Mouse (Mus musculus) left cerebral cortex, adult 8-10 months (tissue): ENCODE results near the gene Gpr182. TPM values are rescaled to one million over a fixed set of nuclear protein-coding genes. Genes with fewer than 3 reads are reported as not detected.

Source experiments
- DNase-seq, 2 experiments: peaks; one replicate each; pipeline ENCODE4 v3.0.0; 2022; ENCODE audit warnings: low spot score in 2 of 2
- total RNA-seq, 4 experiments: library from RNA; stranded (reverse); gene quantifications; 2 replicates each; pipeline ENCODE4 v1.2.4; 2022

Gene Gpr182
- total RNA-seq, 4 experiments from 2014 or later: 2.0 to 3.1 (median 2.6) TPM

DNA sequence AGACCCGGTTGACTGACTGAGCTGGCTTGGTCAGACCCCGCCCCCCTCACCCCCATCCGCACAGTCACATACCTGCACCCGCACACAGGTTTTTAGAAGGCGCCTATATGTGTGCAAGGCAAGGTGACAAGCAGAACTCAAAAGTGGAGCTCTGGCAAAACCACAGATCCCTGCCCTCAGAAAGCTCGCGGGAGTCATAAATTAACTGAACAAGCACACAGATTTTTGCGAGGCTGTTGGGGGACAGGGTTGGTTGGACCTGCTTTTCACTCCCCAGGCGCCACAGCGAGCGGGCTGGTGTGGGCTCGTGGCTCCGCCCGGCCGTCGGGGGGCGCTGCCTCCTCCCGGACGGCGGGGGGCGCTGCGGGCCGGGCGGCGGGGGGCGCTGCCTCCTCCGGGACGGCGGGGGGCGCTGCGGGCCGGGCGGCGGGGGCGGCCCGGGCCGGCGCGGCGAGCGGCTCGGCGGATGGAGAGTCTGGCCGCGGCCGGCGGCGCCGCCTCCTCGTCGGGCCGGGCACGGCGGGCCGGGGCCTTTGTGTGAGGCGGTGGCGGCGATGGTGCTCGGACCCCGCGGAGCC, 12.4 kb downstream of the Gpr182 start, which contains the start of gene Zbtb39:
Gene Zbtb39 (plus strand): TSS at position 456 of the 578 bp plus-strand sequence.
- DNase-seq: peak; percentile 37 to 47

DNA sequence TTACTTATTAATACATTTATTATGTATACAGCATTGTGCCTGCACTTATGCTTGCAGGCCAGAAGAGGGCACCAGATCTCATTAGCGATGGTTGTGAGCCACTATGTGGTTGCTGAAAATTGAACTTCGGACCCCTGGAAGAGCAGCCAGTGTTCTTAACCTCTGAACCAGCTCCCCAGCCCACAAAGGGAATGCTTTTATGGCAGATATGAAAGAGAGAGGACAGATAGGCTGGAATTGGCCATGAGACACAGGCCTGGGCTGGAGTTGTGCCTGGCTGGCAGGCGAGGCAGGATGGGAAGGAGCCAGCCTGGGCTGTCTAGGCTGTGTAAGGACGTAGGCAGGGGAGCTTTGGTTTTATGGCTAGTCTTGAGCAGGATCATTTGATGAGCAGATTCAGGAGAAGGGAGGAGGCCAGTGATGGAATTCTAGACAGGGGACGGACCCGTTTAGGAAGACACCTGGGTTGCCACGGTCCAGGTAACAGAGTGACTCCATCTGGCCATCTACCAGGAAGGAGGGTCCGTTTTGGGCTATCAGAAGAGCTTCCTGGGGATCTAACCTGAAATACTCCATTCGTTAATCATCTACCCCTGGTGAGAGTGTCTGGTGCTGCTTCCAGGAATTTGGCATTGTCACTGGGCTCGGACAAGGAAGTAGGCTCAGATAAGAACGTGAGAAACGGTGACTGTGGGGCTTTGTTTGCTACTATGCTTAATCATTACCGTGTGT, 13.2 kb downstream of the Gpr182 start:
- DNase-seq: no peak

DNA sequence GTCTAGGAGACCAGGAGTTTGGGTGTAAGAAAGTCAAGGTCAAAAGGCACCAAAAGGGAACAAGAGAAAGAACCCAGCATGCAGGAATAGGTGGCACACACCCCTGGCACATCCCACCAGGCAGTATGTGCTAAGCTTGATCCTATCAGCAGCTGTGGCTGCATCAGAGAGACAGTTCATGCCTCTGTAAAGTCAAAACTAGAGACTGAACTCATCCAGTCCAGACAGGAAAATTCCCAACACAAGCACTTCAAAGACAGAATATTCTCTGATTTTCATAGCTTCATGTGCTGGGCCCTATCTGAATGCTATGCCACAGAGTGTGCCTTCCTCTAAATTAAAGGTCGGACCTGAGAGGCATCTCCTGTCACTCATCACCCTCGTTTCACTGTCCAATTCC, 14.0 kb downstream of the Gpr182 start:
- no peak for DNase-seq

DNA sequence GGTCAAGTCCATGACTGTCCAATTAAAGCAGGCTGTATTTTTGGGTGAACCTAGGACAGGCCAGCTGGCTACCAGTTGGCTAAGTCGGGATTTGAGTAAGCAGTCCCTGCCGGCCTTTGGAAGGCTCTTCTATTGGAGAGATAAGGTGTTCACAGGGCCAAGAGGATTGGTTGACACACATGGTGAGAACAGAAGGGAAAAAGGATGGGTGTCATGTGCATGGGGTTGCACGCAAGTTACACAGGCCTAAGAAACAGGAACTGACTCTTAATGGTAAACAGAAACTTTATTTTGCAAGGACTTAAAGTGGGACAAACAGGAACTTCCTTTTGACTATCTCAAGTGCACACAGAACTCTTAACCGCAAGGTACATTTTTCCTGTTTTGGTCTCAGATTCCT, 14.6 kb downstream of the Gpr182 start:
- DNase-seq: no peak

DNA sequence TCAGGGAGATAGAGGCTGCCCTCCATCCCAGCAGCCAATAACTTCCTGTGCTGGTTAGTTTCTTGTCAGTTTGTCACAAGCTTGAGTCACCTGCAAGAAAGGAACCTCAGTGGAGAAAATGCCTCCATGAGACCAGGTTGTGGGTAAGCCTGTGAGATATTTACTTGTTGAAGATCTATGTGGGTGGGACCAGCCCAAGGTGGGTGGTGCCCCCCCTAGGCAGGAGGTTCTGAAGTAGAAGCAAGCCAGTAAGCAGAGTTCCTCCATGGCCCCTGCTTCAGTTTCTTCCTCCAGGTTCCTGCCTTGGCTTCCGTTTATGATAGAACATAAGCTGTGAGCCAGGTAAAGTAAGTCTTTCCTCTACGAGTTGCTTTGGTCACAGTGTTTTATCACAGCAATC, 15.3 kb downstream of the Gpr182 start:
- DNase-seq: no peak

DNA sequence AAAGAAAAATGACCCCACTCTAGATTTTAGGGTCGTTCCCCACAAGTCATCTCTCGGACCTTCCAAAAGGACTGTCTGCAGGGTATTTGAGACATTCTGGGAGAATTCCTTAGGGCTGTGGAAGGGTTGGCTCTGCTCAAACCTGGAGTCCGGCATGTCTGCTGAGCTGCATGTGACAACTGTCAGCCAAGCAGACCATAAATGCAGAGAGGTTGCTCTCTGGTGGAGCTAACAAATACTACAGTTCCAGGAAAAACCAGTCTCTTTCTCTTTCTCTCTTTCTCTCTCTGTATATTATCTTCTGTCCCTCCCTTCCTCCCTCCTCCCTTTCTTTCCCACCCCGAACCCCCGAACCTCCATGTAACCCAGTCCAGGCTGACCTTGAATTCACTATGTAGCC, 17.1 kb downstream of the Gpr182 start:
- DNase-seq: no peak

DNA sequence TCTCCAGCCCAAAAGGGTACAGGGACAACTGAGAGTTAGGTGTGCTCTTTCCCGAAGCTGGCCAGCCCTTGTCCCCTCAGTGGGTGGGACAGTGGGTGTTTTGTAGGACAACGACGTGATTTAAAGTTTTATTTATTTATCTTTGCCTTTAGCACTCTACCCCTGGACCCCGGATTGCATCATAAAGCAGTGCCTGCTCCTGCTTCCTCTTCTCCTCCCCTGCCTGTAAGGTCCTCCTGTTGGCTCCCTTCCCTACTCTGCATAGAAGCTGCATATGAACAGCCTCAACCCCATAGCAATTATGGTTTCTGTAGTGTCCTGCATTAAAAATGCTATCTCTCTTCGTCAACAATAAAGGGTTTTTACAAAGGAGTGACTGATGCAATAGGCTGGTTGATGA, 20.1 kb downstream of the Gpr182 start:
- no peak for DNase-seq

DNA sequence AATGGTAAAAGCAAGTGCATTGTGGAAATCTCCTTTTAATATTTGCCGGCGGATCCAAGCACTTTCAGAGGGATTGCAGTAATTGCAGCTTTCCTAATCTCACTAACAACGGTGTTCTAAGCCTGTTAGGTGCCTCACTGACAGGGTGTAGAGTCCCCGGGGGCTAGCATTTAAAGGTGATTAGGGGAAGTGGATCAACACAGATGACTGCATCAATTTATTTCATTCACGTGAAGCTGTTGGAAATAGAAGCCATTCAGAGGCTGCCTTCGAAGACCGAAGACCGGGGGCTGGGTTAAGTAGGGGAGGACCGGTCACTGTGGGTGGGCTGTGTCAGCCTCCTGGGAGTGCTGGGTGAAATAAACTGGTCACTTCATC, 20.6 kb downstream of the Gpr182 start:
- DNase-seq: no peak

DNA sequence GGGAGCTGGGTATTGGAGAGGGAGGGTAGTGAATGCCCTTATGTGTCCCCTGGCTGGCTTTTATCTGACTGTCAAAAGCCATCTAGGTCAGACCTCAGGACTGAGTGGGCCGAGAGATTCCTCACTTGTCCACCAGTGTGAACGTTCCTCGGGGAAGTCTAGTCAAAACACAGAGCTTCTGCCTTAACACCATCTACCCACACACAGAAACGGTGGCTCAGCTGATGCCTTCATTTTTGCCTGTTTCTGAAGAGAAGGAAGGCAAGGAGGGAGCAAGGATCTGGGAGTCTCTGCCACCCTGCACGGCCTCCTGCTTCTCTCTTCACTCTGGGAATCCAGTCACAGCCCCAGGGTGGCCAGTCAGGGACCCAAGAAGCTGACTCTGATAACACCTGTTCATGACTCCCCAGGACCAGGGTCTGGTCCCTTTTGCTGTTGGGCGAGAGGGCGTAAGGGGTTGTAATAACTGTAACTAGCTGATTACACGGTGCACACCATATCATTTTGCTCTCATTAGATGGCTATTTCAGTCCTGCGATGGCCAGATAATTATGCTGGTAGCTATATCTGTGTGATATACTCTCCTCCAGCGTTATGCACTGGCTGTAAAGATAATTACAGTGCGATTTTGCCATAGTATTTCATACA, 21.1 kb downstream of the Gpr182 start:
- no peak for DNase-seq

DNA sequence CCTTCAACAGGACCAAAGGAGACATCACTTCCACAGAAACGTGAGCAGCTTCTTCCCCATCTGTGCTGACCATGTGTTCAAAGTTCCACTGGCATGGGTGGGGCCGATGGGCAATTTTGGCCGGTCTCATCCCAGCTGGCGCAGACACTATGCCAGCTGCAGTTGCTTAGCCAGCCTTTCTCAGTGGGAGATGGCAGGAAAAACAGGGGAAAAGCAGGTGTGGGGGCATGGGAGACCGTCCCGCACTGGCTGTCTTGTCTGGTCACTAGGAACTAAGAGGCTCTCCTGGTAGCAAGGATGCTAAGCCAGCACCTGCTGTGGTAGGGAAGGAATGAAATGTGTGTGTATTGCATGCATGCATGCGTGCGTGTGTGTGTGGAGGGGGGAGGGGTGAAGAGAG, 23.1 kb downstream of the Gpr182 start:
- no peak for DNase-seq

DNA sequence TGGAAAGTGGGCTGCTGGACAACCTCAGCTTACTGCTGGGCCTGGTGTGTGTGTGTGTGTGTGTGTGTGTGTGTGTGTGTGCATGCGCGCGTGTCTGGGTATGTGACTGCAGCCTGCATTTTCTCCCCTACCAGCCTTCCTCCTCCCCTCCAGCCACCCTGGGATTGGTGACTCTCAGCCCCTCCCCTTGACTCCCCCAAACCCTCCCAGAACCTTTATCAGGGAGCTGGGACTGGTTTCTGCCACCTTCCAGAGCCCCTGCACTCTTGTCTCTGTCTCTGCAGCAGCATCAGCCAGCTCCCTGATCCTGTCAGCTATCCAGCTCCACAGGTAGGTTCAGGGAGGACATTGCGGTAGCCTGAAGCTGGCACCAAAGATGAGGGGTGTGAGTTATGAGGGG, 26.4 kb downstream of the Gpr182 start:
- no peak for DNase-seq

DNA sequence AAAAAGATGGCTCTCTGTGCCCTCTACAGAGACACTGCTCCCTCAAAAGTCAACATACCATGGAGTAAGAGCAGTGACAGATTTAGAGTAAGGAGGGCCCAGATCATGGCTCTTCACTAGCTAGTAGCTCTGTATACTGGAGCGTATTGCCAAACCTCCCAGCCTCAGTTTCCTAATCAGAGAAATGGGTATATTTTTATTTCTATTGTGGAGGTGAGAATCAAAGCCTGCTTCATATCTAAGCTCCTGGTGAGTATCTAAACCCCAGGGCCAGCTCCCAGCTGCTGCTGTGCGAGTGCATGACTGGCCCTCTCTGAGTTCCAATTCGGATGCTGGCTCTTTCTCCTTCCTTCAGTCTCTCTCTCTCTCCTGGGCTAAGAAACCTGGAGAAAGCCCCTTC, 27.4 kb downstream of the Gpr182 start, which contains the start of gene Tac2:
Gene Tac2 (plus strand): TSS at position 301 of the 400 bp plus-strand sequence.
- DNase-seq: no peak

DNA sequence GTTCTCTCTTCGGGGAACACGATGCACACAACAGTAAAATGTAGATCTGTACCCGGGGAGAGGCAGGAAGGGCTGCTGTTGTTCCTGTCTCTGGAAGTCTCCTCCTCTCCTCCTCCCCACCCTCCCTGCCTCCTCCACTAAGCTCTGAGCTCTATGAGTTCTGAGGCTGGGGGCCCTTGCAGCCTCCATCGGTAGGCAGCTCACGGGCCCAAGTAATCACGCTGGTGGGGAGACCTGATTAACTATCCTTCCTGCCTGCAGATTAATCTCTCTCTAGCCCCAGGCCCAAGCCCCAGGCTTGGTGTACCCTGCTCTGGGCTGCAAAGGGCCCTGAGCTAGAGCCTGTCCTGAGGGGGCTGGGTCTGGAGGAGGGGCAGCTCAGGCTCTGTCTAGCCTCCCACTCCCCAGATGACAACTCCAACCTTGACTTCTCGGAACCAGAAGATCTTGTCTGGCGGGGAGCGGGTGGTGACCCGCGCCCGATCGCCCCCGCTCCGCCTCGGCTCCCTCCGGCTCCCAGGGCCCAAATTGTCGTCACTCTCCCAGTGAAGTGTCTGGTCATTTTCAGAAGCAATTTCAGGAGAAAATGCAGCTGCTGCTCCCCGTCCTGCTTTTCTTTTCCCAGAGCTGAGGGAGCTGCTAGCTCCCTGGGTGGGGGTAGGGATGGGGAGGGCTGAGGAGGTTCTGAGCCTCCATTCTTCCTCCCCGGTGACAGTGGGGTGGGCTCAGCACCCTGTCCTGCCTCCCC, 29.7 kb downstream of the Gpr182 start:
- no peak for DNase-seq

DNA sequence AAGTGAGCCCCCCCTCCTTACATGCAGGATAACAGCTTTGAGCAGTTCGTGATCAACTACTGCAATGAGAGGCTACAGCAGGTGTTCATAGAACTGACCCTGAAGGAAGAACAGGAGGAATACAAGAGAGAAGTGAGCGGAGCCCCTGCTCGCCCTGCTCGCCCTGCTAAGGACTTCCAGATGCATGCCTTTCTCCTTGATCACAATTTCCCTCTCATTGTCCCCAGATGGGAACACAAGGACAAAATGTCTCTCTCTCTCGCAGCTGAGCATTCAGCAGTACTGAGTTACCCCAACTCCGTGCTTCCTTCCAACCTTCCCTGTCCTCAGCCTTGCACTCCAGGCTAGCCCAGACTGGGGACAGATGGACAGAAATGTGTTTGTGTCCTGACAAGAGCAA, 38.8 kb downstream of the Gpr182 start:
- no peak for DNase-seq

DNA sequence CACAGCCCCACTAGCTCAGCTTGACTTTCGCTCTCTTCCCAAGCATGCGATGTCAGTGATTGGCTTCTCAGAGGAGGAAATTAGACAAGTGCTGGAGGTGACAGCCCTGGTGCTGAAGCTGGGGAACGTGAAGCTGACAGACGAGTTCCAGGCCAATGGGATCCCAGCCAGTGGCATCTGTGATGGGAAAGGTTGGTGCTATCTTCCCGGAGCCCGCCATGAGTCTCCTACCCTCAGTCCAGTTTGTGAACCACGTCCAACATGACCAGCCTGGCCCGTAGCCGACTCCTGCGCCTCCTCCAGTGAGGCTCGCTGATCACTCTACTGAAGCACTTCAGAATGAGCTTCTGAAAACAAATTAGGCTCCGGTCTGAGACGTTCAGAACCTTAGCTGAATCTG, 41.2 kb downstream of the Gpr182 start:
- DNase-seq: no peak

DNA sequence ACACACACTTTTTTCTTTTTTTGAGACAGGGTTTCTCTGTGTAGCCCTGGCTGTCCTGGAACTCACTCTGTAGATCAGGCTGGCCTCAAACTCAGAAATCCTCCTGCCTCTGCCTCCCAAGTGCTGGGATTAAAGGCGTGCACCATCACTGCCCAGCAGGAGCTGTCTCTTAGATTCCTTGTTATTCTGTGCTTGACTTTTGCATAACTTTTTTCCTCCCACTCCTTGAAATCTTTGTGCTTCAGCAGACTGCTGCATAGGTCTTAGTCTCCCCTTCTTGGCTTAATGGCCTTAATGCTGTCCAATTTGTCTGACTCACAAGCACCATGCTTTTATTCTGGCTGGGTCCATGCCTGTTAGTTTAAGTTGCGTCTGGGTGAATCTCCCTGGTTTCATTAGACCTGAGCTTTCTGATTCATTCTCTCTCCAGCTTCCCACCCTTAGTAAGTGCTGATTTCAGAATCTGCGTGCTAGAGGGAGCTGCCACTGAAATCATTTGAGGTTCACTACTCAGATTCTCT, 42.6 kb downstream of the Gpr182 start:
- DNase-seq: no peak

DNA sequence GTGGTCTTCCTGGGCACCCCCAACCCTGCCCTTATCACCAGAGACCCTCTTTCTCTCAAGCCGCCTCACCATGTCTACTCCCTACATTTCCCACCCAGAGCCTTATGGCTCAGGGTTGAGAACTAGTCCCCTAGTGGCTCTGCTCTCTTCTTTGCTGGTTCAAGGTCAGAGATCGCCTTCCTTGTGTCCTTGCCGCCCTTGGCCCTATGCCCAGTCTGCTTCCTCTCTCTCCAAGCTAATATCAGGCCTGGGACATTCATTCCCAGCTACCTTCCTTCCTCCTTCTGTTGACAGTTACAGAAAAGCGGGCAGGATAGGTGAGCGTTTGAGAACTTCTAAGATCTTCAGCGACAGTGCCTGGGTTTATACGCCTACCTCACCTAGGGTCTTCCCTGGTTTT, 43.8 kb downstream of the Gpr182 start:
- DNase-seq: no peak

DNA sequence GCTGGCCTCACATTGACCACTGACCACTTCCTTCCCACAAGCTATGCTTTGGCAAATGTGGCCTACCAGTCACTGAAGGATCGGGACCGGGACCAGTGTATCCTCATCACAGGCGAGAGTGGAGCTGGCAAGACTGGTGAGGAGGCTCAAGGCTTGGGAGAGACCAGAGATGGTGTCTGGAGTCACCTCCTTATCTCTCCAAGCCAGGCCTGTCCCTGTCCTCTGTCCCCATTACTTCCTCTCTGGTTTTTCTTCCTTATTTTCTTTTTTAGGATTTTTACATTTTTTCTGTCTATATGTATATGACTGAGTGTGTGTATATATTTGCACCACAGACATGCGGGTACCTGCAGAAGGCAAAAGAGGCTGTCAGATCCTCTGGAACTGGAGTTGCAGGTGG, 45.7 kb downstream of the Gpr182 start:
- DNase-seq: no peak

DNA sequence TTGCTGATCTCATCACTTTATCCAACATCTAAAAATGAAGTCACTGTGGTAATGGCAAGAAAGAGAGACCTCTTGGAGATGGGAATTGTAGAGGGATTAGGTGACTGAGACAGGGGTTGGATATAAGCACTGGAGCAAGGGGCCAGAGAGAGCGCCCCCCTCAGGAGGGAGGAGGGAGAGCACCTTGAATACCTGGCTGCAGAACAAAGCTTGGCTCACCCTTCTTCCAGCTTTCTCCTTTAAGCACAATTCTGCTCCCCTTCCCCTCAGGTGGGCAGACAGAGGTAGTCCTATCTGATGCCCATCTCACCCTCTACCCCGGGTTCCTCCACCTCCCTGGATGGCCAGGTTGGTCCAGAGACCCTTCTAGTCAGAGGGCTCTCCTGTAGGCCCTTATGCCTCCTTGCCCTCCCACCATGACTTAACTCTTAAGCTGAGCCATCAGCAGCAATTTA, 46.7 kb downstream of the Gpr182 start, which contains the start of gene Myo1a:
Gene Myo1a (plus strand): TSS at position 405 of the 455 bp plus-strand sequence.
- no peak for DNase-seq

DNA sequence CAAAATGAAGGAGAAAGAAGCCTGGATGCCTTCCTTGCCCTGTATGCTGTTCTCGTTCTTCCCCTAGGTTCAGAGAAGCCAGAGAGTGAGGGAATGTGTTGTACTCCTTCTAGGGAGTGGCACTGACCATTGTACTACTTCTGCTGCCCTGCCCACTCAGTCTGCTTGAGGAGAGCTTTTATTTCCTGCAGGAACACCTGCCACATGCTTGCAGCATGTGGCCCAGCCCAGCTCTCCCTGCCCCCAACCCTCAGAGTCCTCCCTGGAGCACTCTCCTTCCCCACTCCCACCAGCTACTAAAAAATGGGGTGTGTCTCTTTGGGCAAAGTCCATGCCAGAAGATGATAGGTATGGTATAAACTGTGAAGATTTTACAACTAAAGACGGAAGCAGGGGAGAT, 47.2 kb downstream of the Gpr182 start:
- DNase-seq: no peak

DNA sequence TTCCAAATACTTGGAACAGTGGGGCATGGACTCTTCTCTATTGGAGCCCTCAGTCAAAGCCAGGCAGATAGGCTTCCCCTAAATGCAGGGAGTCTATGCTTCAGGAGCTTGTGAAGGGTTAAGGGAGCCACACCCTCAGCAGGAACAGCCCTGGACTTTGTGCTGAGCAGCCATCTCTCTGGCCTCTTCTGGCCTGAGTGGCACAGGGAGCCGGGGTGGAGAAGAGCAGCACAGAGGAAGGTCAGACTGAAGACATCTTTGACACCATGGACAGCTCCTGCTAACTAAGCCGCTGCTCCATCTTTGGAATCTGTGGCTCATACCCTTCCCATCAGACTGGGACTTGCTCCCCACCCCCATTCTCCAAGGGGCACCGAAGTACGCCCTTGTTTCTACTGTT, 48.2 kb downstream of the Gpr182 start:
- DNase-seq: no peak

DNA sequence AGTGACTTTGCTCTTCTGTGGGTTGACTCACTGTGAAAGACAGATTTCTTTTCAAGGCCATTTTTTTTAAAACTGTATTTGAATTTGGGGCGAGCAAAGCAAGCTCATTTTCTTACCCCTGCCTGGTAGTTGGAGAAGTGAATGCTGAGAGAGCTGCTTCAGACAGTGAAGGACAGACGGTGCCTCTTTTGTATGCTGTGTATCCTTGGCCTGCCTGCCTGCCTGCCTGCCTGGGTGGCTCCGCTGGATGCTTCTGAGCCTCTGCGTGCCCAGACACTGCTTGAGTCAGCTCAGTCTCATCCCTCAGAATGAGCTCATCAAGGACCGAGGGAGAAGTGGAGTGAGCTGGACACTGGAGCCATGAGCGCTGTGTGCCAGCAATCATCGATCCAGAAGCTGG, 52.6 kb downstream of the Gpr182 start:
- no peak for DNase-seq
